Mouse (Mus musculus) CH12.LX (cell line): ENCODE results near the gene Bckdha. TPM values are rescaled to one million over a fixed set of nuclear protein-coding genes. Genes with fewer than 3 reads are reported as not detected.

Source experiments
- DNase-seq: peaks from one replicate; pipeline ENCODE4 v3.0.0-alpha.2; 2013; ENCODE audit errors: extremely low read depth
- H3K27ac ChIP-seq: 2 replicates; pipeline ENCODE4 v1.5.1; 2012; ENCODE audit warnings: low read depth, mild to moderate bottlenecking, control low read depth, moderate library complexity; ENCODE audit not compliant: insufficient read depth
- H3K27me3 ChIP-seq: replicated peaks from 2 replicates; pipeline ENCODE3; 2012; ENCODE audit warnings: inconsistent platforms
- H3K36me3 ChIP-seq, 2 experiments: replicated peaks in 1 of 2; 2 replicates each; pipeline versions ENCODE3 to v1.6.1; 2012; ENCODE audit warnings: inconsistent platforms in 1 of 2, low read length in 1 of 2, mild to moderate bottlenecking in 1 of 2, mixed read lengths in 1 of 2, moderate library complexity in 1 of 2; ENCODE audit not compliant: control insufficient read depth in 1 of 2, insufficient read depth in 1 of 2
- H3K4me1 ChIP-seq, 2 experiments: 2 replicates each; pipeline ENCODE4 v1.6.1; 2012; ENCODE audit warnings: inconsistent platforms in 1 of 2, moderate library complexity in 1 of 2; ENCODE audit not compliant: insufficient read depth in 2 of 2, control insufficient read depth in 1 of 2
- H3K4me2 ChIP-seq: 2 replicates; pipeline ENCODE4 v1.6.1; 2012; ENCODE audit warnings: low read depth, mild to moderate bottlenecking, control low read depth; ENCODE audit not compliant: poor library complexity, insufficient read depth, severe bottlenecking
- H3K4me3 ChIP-seq, 3 experiments: fragments of 150-350 bp in 1 of 3; sonication (generic) in 1 of 3; replicated peaks in 1 of 3; 2 replicates each; pipeline versions ENCODE3 to v1.5.1; 2011 to 2012; ENCODE audit warnings: low read depth in 2 of 3, low read length in 2 of 3, mild to moderate bottlenecking in 2 of 3, moderate library complexity in 2 of 3, control low read depth in 1 of 3, improper control_type of control experiment in 1 of 3, inconsistent platforms in 1 of 3, mixed read lengths in 1 of 3; ENCODE audit not compliant: poor library complexity in 1 of 3
- H3K79me2 ChIP-seq: replicated peaks from 2 replicates; pipeline ENCODE4 v1.6.1; 2012; ENCODE audit warnings: mild to moderate bottlenecking, moderate library complexity; ENCODE audit not compliant: control insufficient read depth, poor library complexity, insufficient read depth, severe bottlenecking; ENCODE audit errors: extremely low read depth
- H3K9ac ChIP-seq: 2 replicates; pipeline ENCODE4 v1.6.1; 2012; ENCODE audit warnings: low read depth, mild to moderate bottlenecking, control low read depth, moderate library complexity; ENCODE audit not compliant: insufficient read depth
- H3K9me3 ChIP-seq: replicated peaks from 2 replicates; pipeline ENCODE3; 2012; ENCODE audit warnings: low read length, inconsistent platforms, mixed read lengths
- CHD1 ChIP-seq: IDR thresholded peaks from 2 replicates; pipeline ENCODE4 v1.6.1; 2012; ENCODE audit warnings: low read depth, low read length, improper control_type of control experiment, inconsistent platforms
- CTCF ChIP-seq, 2 experiments: IDR thresholded peaks in 1 of 2; conservative IDR thresholded peaks in 1 of 2; 2 replicates each; pipeline ENCODE4 v1.5.1; 2011 to 2012; ENCODE audit warnings: low read depth in 2 of 2, low read length in 2 of 2, improper control_type of control experiment in 1 of 2, inconsistent platforms in 1 of 2, mild to moderate bottlenecking in 1 of 2, moderate library complexity in 1 of 2
- KAT2A ChIP-seq: IDR thresholded peaks from 2 replicates; pipeline ENCODE4 v1.6.1; 2012; ENCODE audit warnings: low read length, improper control_type of control experiment, inconsistent platforms; ENCODE audit not compliant: insufficient replicate concordance
- MEF2A ChIP-seq: IDR thresholded peaks from 2 replicates; pipeline ENCODE4 v1.6.1; 2014; ENCODE audit warnings: low read depth, mild to moderate bottlenecking, inconsistent platforms, low read length, improper control_type of control experiment, borderline replicate concordance
- RAD21 ChIP-seq: IDR thresholded peaks from 2 replicates; pipeline ENCODE4 v1.6.1; 2011; ENCODE audit warnings: low read depth, mild to moderate bottlenecking, low read length, improper control_type of control experiment, moderate library complexity
- TCF12 ChIP-seq: IDR thresholded peaks from 2 replicates; pipeline ENCODE4 v1.6.1; 2014; ENCODE audit warnings: low read depth, mild to moderate bottlenecking, inconsistent platforms, low read length, improper control_type of control experiment
- dilution Hi-C: fragments of 300-500 bp; cut with MboI; formaldehyde crosslinking; loops from 2 replicates; pipeline ENCODE4 v1.14.3; 2020; ENCODE audit warnings: low sequenced_read_pairs; ENCODE audit not compliant: extremely low pct_unique_long_range_greater_than_20kb, extremely low pct_ligation_motif_present
- in situ Hi-C: fragments of 300-500 bp; cut with MboI; formaldehyde crosslinking; loops from 3 replicates; pipeline ENCODE4 v1.14.3; 2019; ENCODE audit warnings: low sequenced_read_pairs, low pct_ligation_motif_present, low pct_unique_long_range_greater_than_20kb, mixed read lengths
- polyA plus RNA-seq: library from polyadenylated mRNA; unstranded; fragments of >175 nt; gene quantifications from 2 replicates; pipeline ENCODE4 v1.2.1, GENCODE M21; 2012; ENCODE audit warnings: low read depth; ENCODE audit not compliant: insufficient read length
- total RNA-seq, 2 experiments: library from RNA; depleted of rRNA; stranded (reverse); fragments of 300-350 nt in 1 of 2; fragments of >200 nt in 1 of 2; gene quantifications; 2 replicates each; pipeline ENCODE4 v1.2.3; 2012 to 2014

Bckdha gene
- total and polyA plus RNA-seq, 3 experiments, result 17.2 to 21.4 (median 19.9) TPM

DNA sequence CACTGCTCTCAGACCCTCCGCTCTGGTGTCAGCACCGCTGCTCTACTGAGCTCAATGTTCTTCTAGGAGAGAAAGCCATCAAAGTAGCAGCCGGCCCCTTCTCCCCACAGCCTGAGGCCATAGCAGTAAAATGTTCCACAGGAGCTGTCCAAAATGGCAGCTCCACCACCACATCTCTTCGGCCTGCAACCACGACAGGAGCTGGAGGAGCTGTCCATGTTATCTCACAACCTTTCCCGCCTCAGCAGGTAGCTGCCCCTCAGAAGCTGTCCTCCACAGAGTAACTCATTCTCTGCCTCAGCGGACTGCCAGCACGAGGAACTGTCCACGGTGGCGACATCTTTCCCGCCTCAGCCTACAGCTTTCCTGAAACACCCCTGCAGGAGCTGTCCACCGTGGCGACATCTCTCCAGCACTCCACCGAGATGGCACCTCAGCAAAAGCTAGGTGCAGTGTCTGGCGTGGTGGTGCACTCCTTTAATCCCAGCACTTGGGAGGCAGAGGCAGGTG lies 76.4 kb downstream of the Bckdha start:
- Histone ChIP-seq H3K4me3 (no peak overlapping the region), H3K36me3 (no peaks in the 10 kb centered on the region), H3K4me2 (no peak overlapping the region), H3K9me3 (peaks cover 13% of the 10 kb centered on the region), H3K27ac (no peak overlapping the region), H3K9ac (no peak overlapping the region), H3K27me3 (peaks cover 2% of the 10 kb centered on the region), H3K4me1 (peaks cover 16 to 29% of the 10 kb centered on the region in 2 experiments), H3K79me2 (no peaks in the 10 kb centered on the region)
- DNase-seq, result no peak
- in situ Hi-C loops (no loop called here), dilution Hi-C loops (no loop called here)
- TF ChIP-seq TCF12 (no peak), CHD1 (no peak), RAD21 (no peak), MEF2A (no peak), CTCF (conservative IDR thresholded peaks at IDR 0.05 in 1 of 2, IDR thresholded peaks at IDR 0.05 in 1 of 2; ENCODE audit: low read depth in 2 of 2, low read length in 2 of 2) (no peak), KAT2A (no peak)

Other genes starting within 250 kb of the Bckdha start
- gene Cxcl17, start 246.1 kb downstream of the Bckdha start, total RNA-seq (2012; rRNA removed), result not detected in 2 replicates
- gene Cxcl17, start 246.1 kb downstream of the Bckdha start, total RNA-seq (2014; rRNA removed), result not detected in 2 replicates
- gene Cxcl17, start 246.1 kb downstream of the Bckdha start, polyA plus RNA-seq, result not detected in 2 replicates
- 3.1 TPM in 2 replicates for gene Ceacam1, start 181.4 kb downstream of the Bckdha start, total RNA-seq (2012; rRNA removed)
- 4.7 and 5.9 TPM in 2 replicates for gene Ceacam1, start 181.4 kb downstream of the Bckdha start, total RNA-seq (2014; rRNA removed)
- 19.2 and 25.1 TPM in 2 replicates for gene Ceacam1, start 181.4 kb downstream of the Bckdha start, polyA plus RNA-seq
- gene Ceacam2, start 119.1 kb downstream of the Bckdha start, total RNA-seq (2012; rRNA removed), result 0.08 TPM in 1 of 2 replicates, not detected in the other
- gene Ceacam2, start 119.1 kb downstream of the Bckdha start, total RNA-seq (2014; rRNA removed), result not detected in 2 replicates
- gene Ceacam2, start 119.1 kb downstream of the Bckdha start, polyA plus RNA-seq, result 0.64 and 0.90 TPM in 2 replicates
- gene Erich4, start 43.1 kb downstream of the Bckdha start, total RNA-seq (2012; rRNA removed), result not detected in 2 replicates
- gene Erich4, start 43.1 kb downstream of the Bckdha start, total RNA-seq (2014; rRNA removed), result not detected in 2 replicates
- gene Erich4, start 43.1 kb downstream of the Bckdha start, polyA plus RNA-seq, result not detected in 2 replicates
- 18.7 and 21.4 TPM in 2 replicates for gene Dmac2, start 39.6 kb downstream of the Bckdha start, total RNA-seq (2012; rRNA removed)
- 19.8 and 20.6 TPM in 2 replicates for gene Dmac2, start 39.6 kb downstream of the Bckdha start, total RNA-seq (2014; rRNA removed)
- 35.0 and 35.1 TPM in 2 replicates for gene Dmac2, start 39.6 kb downstream of the Bckdha start, polyA plus RNA-seq
- gene B3gnt8, start 32.3 kb downstream of the Bckdha start, total RNA-seq (2012; rRNA removed), result 0.21 TPM in 2 replicates
- not detected in 2 replicates for gene B3gnt8, start 32.3 kb downstream of the Bckdha start, total RNA-seq (2014; rRNA removed)
- 0.24 and 0.29 TPM in 2 replicates for gene B3gnt8, start 32.3 kb downstream of the Bckdha start, polyA plus RNA-seq
- 105 and 116 TPM in 2 replicates for gene Exosc5, start 183 bp upstream of the Bckdha start, total RNA-seq (2012; rRNA removed)
- 114 and 123 TPM in 2 replicates for gene Exosc5, start 183 bp upstream of the Bckdha start, total RNA-seq (2014; rRNA removed)
- gene Exosc5, start 183 bp upstream of the Bckdha start, polyA plus RNA-seq, result 102 and 125 TPM in 2 replicates
- 0.17 and 0.55 TPM in 2 replicates for gene Tmem91, start 16.2 kb upstream of the Bckdha start, total RNA-seq (2012; rRNA removed)
- gene Tmem91, start 16.2 kb upstream of the Bckdha start, total RNA-seq (2014; rRNA removed), result not detected in 2 replicates
- 1.3 and 1.9 TPM in 2 replicates for gene Tmem91, start 16.2 kb upstream of the Bckdha start, polyA plus RNA-seq
- gene B9d2, start 21.8 kb upstream of the Bckdha start, total RNA-seq (2012; rRNA removed), result 13.1 and 15.8 TPM in 2 replicates
- 9.3 and 10.0 TPM in 2 replicates for gene B9d2, start 21.8 kb upstream of the Bckdha start, total RNA-seq (2014; rRNA removed)
- gene B9d2, start 21.8 kb upstream of the Bckdha start, polyA plus RNA-seq, result 21.2 and 23.8 TPM in 2 replicates
- 25.9 and 28.8 TPM in 2 replicates for gene Tgfb1, start 28.0 kb upstream of the Bckdha start, total RNA-seq (2012; rRNA removed)
- 8.7 and 9.2 TPM in 2 replicates for gene Tgfb1, start 28.0 kb upstream of the Bckdha start, total RNA-seq (2014; rRNA removed)
- gene Tgfb1, start 28.0 kb upstream of the Bckdha start, polyA plus RNA-seq, result 104 and 109 TPM in 2 replicates
- 14.1 and 14.4 TPM in 2 replicates for gene Ccdc97, start 60.1 kb upstream of the Bckdha start, total RNA-seq (2012; rRNA removed)
- gene Ccdc97, start 60.1 kb upstream of the Bckdha start, total RNA-seq (2014; rRNA removed), result 4.5 and 5.7 TPM in 2 replicates
- gene Ccdc97, start 60.1 kb upstream of the Bckdha start, polyA plus RNA-seq, result 38.8 and 44.8 TPM in 2 replicates
- gene Hnrnpul1, start 95.8 kb upstream of the Bckdha start, total RNA-seq (2012; rRNA removed), result 67.6 and 72.2 TPM in 2 replicates
- 44.7 and 52.6 TPM in 2 replicates for gene Hnrnpul1, start 95.8 kb upstream of the Bckdha start, total RNA-seq (2014; rRNA removed)
- 155 and 188 TPM in 2 replicates for gene Hnrnpul1, start 95.8 kb upstream of the Bckdha start, polyA plus RNA-seq
- gene Axl, start 129.7 kb upstream of the Bckdha start, total RNA-seq (2012; rRNA removed), result 0.76 and 0.98 TPM in 2 replicates
- gene Axl, start 129.7 kb upstream of the Bckdha start, total RNA-seq (2014; rRNA removed), result 0.15 and 0.19 TPM in 2 replicates
- gene Axl, start 129.7 kb upstream of the Bckdha start, polyA plus RNA-seq, result 0.96 and 1.6 TPM in 2 replicates
- gene Cyp2s1, start 157.9 kb upstream of the Bckdha start, total RNA-seq (2012; rRNA removed), result 0.04 TPM in 1 of 2 replicates, not detected in the other
- gene Cyp2s1, start 157.9 kb upstream of the Bckdha start, total RNA-seq (2014; rRNA removed), result not detected in 2 replicates
- not detected in 2 replicates for gene Cyp2s1, start 157.9 kb upstream of the Bckdha start, polyA plus RNA-seq
- not detected in 2 replicates for gene Cyp2b10, start 238.6 kb upstream of the Bckdha start, total RNA-seq (2012; rRNA removed)
- not detected in 2 replicates for gene Cyp2b10, start 238.6 kb upstream of the Bckdha start, total RNA-seq (2014; rRNA removed)
- gene Cyp2b10, start 238.6 kb upstream of the Bckdha start, polyA plus RNA-seq, result not detected in 2 replicates